Mouse (Mus musculus) urinary bladder, postnatal 4 days (tissue): Measurements from ENCODE around the gene Tor1b.
A peak's percentile ranks its signal among the peaks of the same experiment; 100 is the strongest.

ENCODE experiments used
- DNase-seq, 2 experiments: peaks; one replicate each; pipeline ENCODE4 v3.0.0; 2021 to 2022; ENCODE audit warnings: low spot score in 2 of 2

Tor1b gene

GRCm38 (mm10) chr2:30985111-30986020 lies 32.6 kb downstream of the Tor1b start:
- DNase-seq = peak in 1 of 2 experiments; percentile 66

GRCm38 (mm10) chr2:30990221-30990620 lies 37.5 kb downstream of the Tor1b start:
- DNase-seq = no peak

- no peak for DNase-seq
Measured at GRCm38 (mm10) chr2:30994853-30995252, 42.1 kb downstream of the Tor1b start.

GRCm38 (mm10) chr2:30995432-30995996 lies 42.8 kb downstream of the Tor1b start:
- DNase-seq = no peak

GRCm38 (mm10) chr2:30998443-30999260 lies 45.9 kb downstream of the Tor1b start:
- no peak for DNase-seq

GRCm38 (mm10) chr2:31002857-31003256 lies 50.1 kb downstream of the Tor1b start:
- DNase-seq = no peak

GRCm38 (mm10) chr2:31005453-31005852 lies 52.7 kb downstream of the Tor1b start:
- DNase-seq = no peak

- no peak for DNase-seq
Measured at GRCm38 (mm10) chr2:31006434-31006833, 53.7 kb downstream of the Tor1b start.

GRCm38 (mm10) chr2:31007208-31007607 lies 54.4 kb downstream of the Tor1b start:
- no peak for DNase-seq
